Mouse (Mus musculus) lung, postnatal 0 days (tissue): ENCODE measurements at regions not wholly inside any gene's neighbourhood (a gene's known extent, or its start where the extent isn't known, plus 50 kb on each side); places are given as distances from the start of the nearest gene placed in this dataset.

Source experiments
- CTCF ChIP-seq: IDR thresholded peaks from 2 replicates; pipeline ENCODE4 v1.5.1; 2016; ENCODE audit warnings: antibody characterized with exemption, mild to moderate bottlenecking
- EP300 ChIP-seq: IDR thresholded peaks from 2 replicates; pipeline ENCODE4 v1.6.1; 2016; ENCODE audit warnings: antibody characterized with exemption, mild to moderate bottlenecking, control low read depth

DNA sequence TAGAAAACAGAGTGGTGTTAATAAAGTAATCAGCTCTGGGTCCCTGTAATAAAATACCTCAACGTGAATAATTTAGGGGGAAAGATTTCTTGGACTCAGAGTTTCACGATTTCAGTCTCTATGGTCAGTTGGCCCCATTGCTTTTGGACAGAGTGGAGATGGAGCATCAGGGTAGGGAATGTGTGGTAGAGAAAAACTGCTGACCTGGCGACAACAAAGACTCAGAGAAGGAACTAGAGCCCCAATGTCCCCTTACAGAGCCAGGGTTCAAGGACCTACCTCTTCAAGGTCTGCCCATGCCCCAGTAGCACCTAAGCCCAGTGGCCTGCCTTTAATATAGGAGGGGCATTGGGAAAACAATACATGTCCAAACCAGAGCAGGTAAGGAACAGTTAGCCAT, 490.2 kb upstream of the Smim15 start:
- TF ChIP-seq CTCF, result no peak
- no peak for TF ChIP-seq EP300
